Mouse (Mus musculus) liver, adult 2 months (tissue): Measurements from ENCODE around the gene Ankdd1a. TPM values are rescaled to one million over a fixed set of nuclear protein-coding genes. Genes with fewer than 3 reads are reported as not detected.

Experiments used
- DNase-seq: peaks from one replicate; pipeline ENCODE4 v3.0.0-alpha.2; 2011; ENCODE audit warnings: low read depth, low spot score; ENCODE audit errors: extremely low read depth
- H3K27ac ChIP-seq: fragments of 200-500 bp; replicated peaks from 2 replicates; pipeline ENCODE4 v1.5.1; 2012; ENCODE audit warnings: low read depth, mild to moderate bottlenecking, control low read depth, inconsistent platforms, low read length; ENCODE audit not compliant: insufficient read depth
- H3K27me3 ChIP-seq: fragments of 200-500 bp; 2 replicates; pipeline ENCODE4 v1.6.1; 2012; ENCODE audit warnings: mild to moderate bottlenecking, moderate library complexity, low read length, inconsistent platforms; ENCODE audit not compliant: control insufficient read depth, insufficient read depth
- H3K36me3 ChIP-seq: fragments of 200-500 bp; 2 replicates; pipeline ENCODE4 v1.6.1; 2012; ENCODE audit warnings: low read length, inconsistent platforms; ENCODE audit not compliant: control insufficient read depth, insufficient read depth
- H3K4me1 ChIP-seq: fragments of 200-500 bp; 2 replicates; pipeline ENCODE4 v1.6.1; 2011; ENCODE audit warnings: low read length; ENCODE audit not compliant: control insufficient read depth, insufficient read depth
- H3K4me3 ChIP-seq: fragments of 200-500 bp; 2 replicates; pipeline ENCODE4 v1.5.1; 2011; ENCODE audit warnings: low read depth, mild to moderate bottlenecking, control low read depth, low read length, moderate library complexity; ENCODE audit not compliant: insufficient read depth
- H3K79me2 ChIP-seq: fragments of 200-500 bp; 2 replicates; pipeline ENCODE4 v1.6.1; 2012; ENCODE audit warnings: inconsistent platforms, mild to moderate bottlenecking, low read length, moderate library complexity; ENCODE audit not compliant: control insufficient read depth, insufficient read depth
- H3K9ac ChIP-seq: fragments of 200-500 bp; 2 replicates; pipeline ENCODE4 v1.6.1; 2012; ENCODE audit warnings: low read depth, mild to moderate bottlenecking, control low read depth, inconsistent platforms, low read length
- CTCF ChIP-seq: fragments of 200-500 bp; IDR thresholded peaks from 2 replicates; pipeline ENCODE4 v1.5.1; 2011; ENCODE audit warnings: low read depth, low read length, control low read depth
- POLR2A ChIP-seq: fragments of 200-500 bp; IDR thresholded peaks from 2 replicates; pipeline ENCODE4 v1.6.1; 2011; ENCODE audit warnings: low read length, control low read depth; ENCODE audit not compliant: insufficient read depth; ENCODE audit errors: extremely low read depth
- WGBS: fragments of 180-500 bp; shearing (Covaris S2); methylation state at CpG from one replicate; pipeline ENCODE4 v1.1.7; 2018; 5-methylcytosine and 5-hydroxymethylcytosine counted together
- polyA plus RNA-seq: library from polyadenylated mRNA; depleted of rRNA; stranded (reverse); fragments of >200 nt; gene quantifications from 2 replicates; pipeline ENCODE4 v1.2.3, GENCODE M21; 2012
- total RNA-seq: library from RNA; depleted of rRNA; stranded (reverse); fragments of >200 nt; gene quantifications from 2 replicates; pipeline ENCODE4 v1.2.3, GENCODE M21; 2014

Ankdd1a gene
- total and polyA plus RNA-seq, 2 experiments, result not detected

- Histone ChIP-seq H3K27me3 (no peaks in the 10 kb centered on the region), H3K36me3 (no peaks in the 10 kb centered on the region), H3K4me1 (peaks cover 2% of the 10 kb centered on the region), H3K9ac (no peak overlapping the region), H3K4me3 (no peak overlapping the region), H3K79me2 (no peaks in the 10 kb centered on the region), H3K27ac (peak overlapping the region; percentile 48; the same call in 1 of the 2 replicates)
- TF ChIP-seq CTCF, result no peak
- TF ChIP-seq POLR2A, result no peak
- no peak for DNase-seq
- WGBS, result 95% methylated on average over 2 of the region's 2 CpGs
Measured at GRCm38 (mm10) chr9:65552711-65553110, 32.7 kb upstream of the Ankdd1a start.

GRCm38 (mm10) chr9:65552141-65552540 lies 32.1 kb upstream of the Ankdd1a start:
- TF ChIP-seq CTCF, result no peak
- TF ChIP-seq POLR2A, result no peak
- Histone ChIP-seq H3K27ac (peak overlapping the region; percentile 75), H3K36me3 (no peaks in the 10 kb centered on the region), H3K27me3 (no peaks in the 10 kb centered on the region), H3K79me2 (no peaks in the 10 kb centered on the region), H3K4me1 (peaks cover 2% of the 10 kb centered on the region), H3K4me3 (no peak overlapping the region), H3K9ac (no peak overlapping the region)
- peak; percentile 25 for DNase-seq
- WGBS, result 68% methylated on average over 5 of the region's 5 CpGs

GRCm38 (mm10) chr9:65551035-65551434 lies 31.0 kb upstream of the Ankdd1a start:
- no peaks in the 10 kb centered on the region for H3K27me3 ChIP-seq
- 54% methylated on average over 5 of the region's 5 CpGs for WGBS
- peaks cover 2% of the 10 kb centered on the region for H3K4me1 ChIP-seq
- peak overlapping the region; percentile 74 for H3K27ac ChIP-seq
- H3K4me3 ChIP-seq, result no peak overlapping the region
- no peak overlapping the region for H3K9ac ChIP-seq
- DNase-seq, result no peak
- TF ChIP-seq CTCF, result no peak
- TF ChIP-seq POLR2A, result no peak
- H3K79me2 ChIP-seq, result no peaks in the 10 kb centered on the region
- H3K36me3 ChIP-seq, result no peaks in the 10 kb centered on the region

- H3K4me1 ChIP-seq, result peaks cover 2% of the 10 kb centered on the region; the same call in 1 of the 2 replicates
- no peak overlapping the region for H3K9ac ChIP-seq
Measured at GRCm38 (mm10) chr9:65550079-65550831, 30.3 kb upstream of the Ankdd1a start.

GRCm38 (mm10) chr9:65549643-65550042 lies 29.6 kb upstream of the Ankdd1a start:
- DNase-seq, result no peak
- Histone ChIP-seq H3K4me1 (peaks cover 2% of the 10 kb centered on the region; the same call in 1 of the 2 replicates), H3K27ac (no peak overlapping the region)

More at GRCm38 (mm10) chr9:65550079-65550831, 30.3 kb upstream of the Ankdd1a start:
- Histone ChIP-seq H3K36me3 (no peaks in the 10 kb centered on the region), H3K27ac (peak overlapping the region; percentile 74), H3K27me3 (no peaks in the 10 kb centered on the region), H3K4me3 (no peak overlapping the region), H3K79me2 (no peaks in the 10 kb centered on the region)
- TF ChIP-seq CTCF, result no peak
- TF ChIP-seq POLR2A, result no peak
- DNase-seq, result no peak
- 48% methylated on average over 7 of the region's 7 CpGs for WGBS

GRCm38 (mm10) chr9:65549139-65549538 lies 29.1 kb upstream of the Ankdd1a start:
- Histone ChIP-seq H3K27ac (no peak overlapping the region), H3K9ac (no peak overlapping the region), H3K36me3 (no peaks in the 10 kb centered on the region), H3K4me3 (no peak overlapping the region), H3K27me3 (no peaks in the 10 kb centered on the region), H3K4me1 (peaks cover 2% of the 10 kb centered on the region; the same call in 1 of the 2 replicates), H3K79me2 (no peaks in the 10 kb centered on the region)
- WGBS, result 64% methylated on average over 3 of the region's 3 CpGs
- no peak for DNase-seq
- no peak for TF ChIP-seq CTCF
- TF ChIP-seq POLR2A, result no peak

More at GRCm38 (mm10) chr9:65549643-65550042, 29.6 kb upstream of the Ankdd1a start:
- H3K79me2 ChIP-seq, result no peaks in the 10 kb centered on the region
- H3K36me3 ChIP-seq, result no peaks in the 10 kb centered on the region
- H3K4me3 ChIP-seq, result no peak overlapping the region
- TF ChIP-seq POLR2A (no peak), CTCF (no peak)
- WGBS, result 69% methylated on average over 5 of the region's 5 CpGs
- no peak overlapping the region for H3K9ac ChIP-seq
- no peaks in the 10 kb centered on the region for H3K27me3 ChIP-seq
